Mouse (Mus musculus) midbrain, embryonic 13.5 days (tissue): ENCODE results near the gene Mad1l1. TPM values are rescaled to one million over a fixed set of nuclear protein-coding genes. Genes with fewer than 3 reads are reported as not detected.
A peak's percentile ranks its signal among the peaks of the same experiment; 100 is the strongest.

Experiments used
- ATAC-seq: fragments of 200-750 bp; cut with Nextera tagmentation; 2 replicates; pipeline ENCODE4 v1.8.0; 2017; ENCODE audit warnings: mild to moderate bottlenecking, moderate TSS enrichment, moderate library complexity
- H3K27ac ChIP-seq: fragments of 300-500 bp; sonication (generic); 2 replicates; pipeline ENCODE4 v1.5.1; 2015; ENCODE audit warnings: inconsistent platforms, mild to moderate bottlenecking, moderate library complexity
- H3K27me3 ChIP-seq: fragments of 300-500 bp; sonication (generic); 2 replicates; pipeline ENCODE4 v1.6.1; 2015; ENCODE audit warnings: mild to moderate bottlenecking, inconsistent platforms
- H3K36me3 ChIP-seq: fragments of 300-500 bp; sonication (generic); 2 replicates; pipeline ENCODE4 v1.6.1; 2015; ENCODE audit warnings: mild to moderate bottlenecking, inconsistent platforms
- H3K4me1 ChIP-seq: fragments of 300-500 bp; sonication (generic); replicated peaks from 2 replicates; pipeline ENCODE4 v1.6.1; 2015; ENCODE audit warnings: inconsistent platforms
- H3K4me2 ChIP-seq: fragments of 300-500 bp; sonication (generic); replicated peaks from 2 replicates; pipeline ENCODE4 v1.6.1; 2015; ENCODE audit warnings: moderate library complexity, mild to moderate bottlenecking, inconsistent platforms
- H3K4me3 ChIP-seq: fragments of 300-500 bp; sonication (generic); replicated peaks from 2 replicates; pipeline ENCODE4 v1.5.1; 2015; ENCODE audit warnings: mild to moderate bottlenecking, inconsistent platforms
- H3K9ac ChIP-seq: fragments of 300-500 bp; sonication (generic); replicated peaks from 2 replicates; pipeline ENCODE4 v1.6.1; 2015; ENCODE audit warnings: mild to moderate bottlenecking, inconsistent platforms
- H3K9me3 ChIP-seq: fragments of 300-500 bp; sonication (generic); 2 replicates; pipeline ENCODE4 v1.6.1; 2016; ENCODE audit warnings: mild to moderate bottlenecking, inconsistent platforms
- WGBS: fragments of 180-500 bp; shearing (Covaris S2); methylation state at CpG from one replicate; pipeline ENCODE4 v1.1.7; 2015; 5-methylcytosine and 5-hydroxymethylcytosine counted together
- polyA plus RNA-seq: library from polyadenylated mRNA; unstranded; fragments of >200 nt; fragmentation: Nextera tagmentation; extraction: Ambion mirVana; gene quantifications from 2 replicates; pipeline ENCODE4 v1.2.1, GENCODE M21; 2015

The Mad1l1 gene
- polyA plus RNA-seq, 1 experiment from 2014 or later: 39.7 TPM

DNA sequence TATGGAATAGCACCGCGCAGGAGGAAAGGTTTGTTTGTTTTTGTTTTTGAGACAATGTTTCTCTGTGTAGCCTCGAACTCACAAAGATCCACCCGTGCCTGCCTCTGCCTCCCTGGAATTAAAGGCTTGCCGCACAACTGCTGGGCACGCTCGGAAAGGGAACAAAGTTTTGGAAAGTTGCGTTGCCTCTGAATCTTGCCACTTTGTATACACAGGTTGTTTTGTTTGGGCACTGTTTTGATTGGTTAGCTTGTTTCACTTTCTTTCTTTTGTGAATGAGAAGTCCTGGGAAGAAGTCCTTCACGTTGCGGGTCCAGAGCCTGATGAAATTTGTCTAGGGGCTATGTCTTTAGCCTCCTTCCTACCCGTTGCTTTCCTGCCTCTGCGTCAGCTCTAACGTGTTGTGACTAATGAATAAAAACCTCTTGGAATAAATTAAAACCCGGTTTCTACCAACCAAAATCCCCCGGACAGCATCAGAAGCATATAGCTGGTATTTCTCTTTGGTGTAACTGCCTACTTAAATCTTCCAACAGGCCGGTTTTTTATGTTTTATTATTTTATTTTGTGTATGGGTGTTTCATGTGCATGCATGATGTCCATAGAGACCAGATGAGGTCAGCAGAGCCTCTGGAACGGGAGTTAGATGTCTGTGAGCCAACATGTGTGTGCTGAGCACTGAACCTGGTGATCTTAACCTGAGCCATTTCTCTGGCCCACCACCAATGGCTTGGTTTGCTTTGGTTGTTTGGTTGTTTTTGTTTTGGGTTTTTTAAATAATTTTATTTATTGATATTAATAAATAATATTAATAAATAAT is 614 bp upstream of the Mad1l1 start:
- no peaks in the 10 kb centered on the region for H3K9me3 ChIP-seq
- H3K27ac ChIP-seq: peak overlapping the region; percentile 76
- 1% methylated on average over 17 of the region's 17 CpGs for WGBS
- peaks cover 7% of the 10 kb centered on the region; the same call in 1 of the 2 replicates for H3K36me3 ChIP-seq
- H3K9ac ChIP-seq: peak overlapping the region; percentile 99
- peak; percentile 11; the same call in 1 of the 2 replicates for ATAC-seq
- H3K4me2 ChIP-seq: peak overlapping the region; percentile 79
- H3K4me3 ChIP-seq: peak overlapping the region; percentile 95
- H3K27me3 ChIP-seq: no peaks in the 10 kb centered on the region
- peaks cover 22% of the 10 kb centered on the region for H3K4me1 ChIP-seq

DNA sequence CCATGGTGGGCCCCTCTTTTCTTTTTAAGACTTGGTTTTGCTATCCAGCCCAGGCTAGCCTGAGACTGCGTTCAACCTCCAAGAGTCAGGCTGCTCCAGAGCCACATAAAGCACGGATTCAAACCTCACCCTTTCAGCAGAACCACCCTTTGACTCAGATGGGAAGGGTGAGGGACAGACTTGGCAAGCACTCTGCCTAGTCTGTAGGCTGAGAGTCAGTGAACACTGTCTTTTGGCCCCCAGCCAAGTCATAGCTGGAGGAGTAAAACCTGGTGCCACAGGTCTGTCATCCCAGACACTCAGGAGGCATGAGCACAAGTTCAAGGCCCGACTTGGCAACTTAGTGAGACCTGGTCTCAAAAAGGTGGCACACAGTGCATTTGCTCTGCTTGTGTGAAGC is 4.6 kb downstream of the Mad1l1 start:
- no peak for ATAC-seq
- peaks cover 33% of the 10 kb centered on the region for H3K36me3 ChIP-seq

DNA sequence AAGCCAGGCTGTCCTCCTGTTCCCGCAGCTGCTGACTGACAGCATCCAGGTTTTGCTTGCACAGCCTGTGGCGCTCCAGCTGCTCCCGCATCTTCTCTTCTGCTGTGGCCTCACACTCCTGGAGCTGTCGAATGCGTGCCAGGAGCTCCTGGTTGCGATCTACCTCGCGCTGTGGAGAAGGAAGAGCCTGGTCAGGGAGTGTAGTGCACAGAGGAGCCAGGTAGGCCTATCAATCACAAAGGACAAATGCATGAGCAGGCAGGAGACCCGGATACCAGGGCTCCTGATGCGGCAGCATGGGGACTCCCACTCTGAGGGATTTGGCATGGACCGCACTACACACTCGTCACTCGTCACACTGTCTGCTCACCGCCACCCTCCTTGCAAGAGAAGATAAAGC is 13.8 kb downstream of the Mad1l1 start:
- 96% methylated on average over 14 of the region's 14 CpGs for WGBS
- Histone ChIP-seq H3K4me3 (no peak overlapping the region), H3K27me3 (no peaks in the 10 kb centered on the region), H3K4me2 (no peak overlapping the region), H3K9ac (no peak overlapping the region), H3K36me3 (peaks cover 83% of the 10 kb centered on the region), H3K4me1 (no peaks in the 10 kb centered on the region), H3K27ac (no peak overlapping the region), H3K9me3 (no peaks in the 10 kb centered on the region)
- no peak for ATAC-seq

More for the DNA sequence above, 4.6 kb downstream of the Mad1l1 start:
- no peak overlapping the region for H3K4me3 ChIP-seq
- peaks cover 18% of the 10 kb centered on the region for H3K4me1 ChIP-seq
- 89% methylated on average over 3 of the region's 3 CpGs for WGBS
- H3K27ac ChIP-seq: no peak overlapping the region
- H3K4me2 ChIP-seq: no peak overlapping the region
- H3K9ac ChIP-seq: no peak overlapping the region
- H3K9me3 ChIP-seq: no peaks in the 10 kb centered on the region
- no peaks in the 10 kb centered on the region for H3K27me3 ChIP-seq

DNA sequence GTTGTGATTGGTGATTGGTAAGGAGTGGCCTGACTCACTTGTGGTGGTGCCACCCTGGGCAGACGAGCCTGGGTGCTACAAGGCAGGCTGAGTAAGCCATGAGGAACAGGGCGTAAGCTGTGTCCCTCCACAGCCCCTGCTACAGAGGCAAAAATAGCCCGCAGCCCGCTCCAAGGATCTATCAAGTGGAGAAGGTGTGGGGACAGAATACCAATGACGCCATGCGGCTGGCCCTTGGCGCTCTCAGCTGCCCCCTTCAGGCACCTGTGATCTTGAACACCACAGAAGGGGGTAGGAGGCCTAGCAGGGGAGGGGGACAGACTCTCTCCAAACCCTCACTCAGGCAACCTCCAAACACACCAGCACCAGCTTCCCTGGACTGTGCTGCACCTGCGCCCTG is 15.3 kb downstream of the Mad1l1 start:
- no peak overlapping the region for H3K9ac ChIP-seq
- H3K4me1 ChIP-seq: no peaks in the 10 kb centered on the region
- H3K27ac ChIP-seq: no peak overlapping the region
- 75% methylated on average over 8 of the region's 8 CpGs for WGBS
- H3K36me3 ChIP-seq: peaks cover 80% of the 10 kb centered on the region
- no peak for ATAC-seq
- no peak overlapping the region for H3K4me2 ChIP-seq
- H3K27me3 ChIP-seq: no peaks in the 10 kb centered on the region
- no peaks in the 10 kb centered on the region for H3K9me3 ChIP-seq
- H3K4me3 ChIP-seq: no peak overlapping the region

DNA sequence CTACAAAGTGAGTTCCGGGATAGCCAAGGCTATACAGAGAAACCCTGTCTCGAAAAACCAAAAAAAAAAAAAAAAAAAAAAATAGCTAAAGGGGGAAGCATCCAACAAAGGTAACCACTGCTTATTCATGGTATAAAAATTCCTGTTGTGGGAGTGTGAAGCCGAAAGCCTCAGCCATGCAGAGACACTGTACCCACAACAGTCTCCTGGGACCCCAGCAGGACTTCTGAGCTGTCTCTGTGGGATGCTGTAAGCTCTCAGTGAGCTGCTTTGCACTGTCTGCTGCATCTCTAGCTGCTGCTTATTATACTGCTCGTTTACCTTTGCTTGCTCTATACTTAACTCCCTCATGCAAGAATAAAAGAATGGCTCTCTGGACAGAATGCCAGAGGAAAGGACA is 23.1 kb downstream of the Mad1l1 start:
- no peaks in the 10 kb centered on the region for H3K9me3 ChIP-seq

DNA sequence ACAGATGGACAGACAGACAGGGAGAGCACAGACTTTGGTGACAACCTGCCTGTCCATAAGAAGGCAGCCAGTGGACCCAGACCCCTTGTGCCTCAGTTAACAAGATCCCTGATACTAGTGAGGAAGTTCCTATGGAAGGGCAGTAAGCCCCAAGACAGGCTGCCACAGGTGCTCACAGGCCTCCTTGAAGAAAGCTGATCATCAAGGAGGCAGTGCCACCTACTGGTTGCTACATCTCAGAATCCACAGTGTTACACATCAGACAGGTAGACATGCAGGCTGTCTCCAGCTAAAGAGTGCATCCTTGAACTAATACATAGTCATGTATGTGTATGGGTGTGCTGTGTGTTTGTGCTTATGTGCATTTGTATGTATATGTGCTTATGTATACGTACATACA is 29.2 kb downstream of the Mad1l1 start:
- Histone ChIP-seq H3K9ac (no peak overlapping the region), H3K4me2 (no peak overlapping the region), H3K4me1 (no peaks in the 10 kb centered on the region), H3K36me3 (peaks cover 57% of the 10 kb centered on the region), H3K4me3 (no peak overlapping the region), H3K27ac (no peak overlapping the region), H3K27me3 (no peaks in the 10 kb centered on the region), H3K9me3 (no peaks in the 10 kb centered on the region)
- ATAC-seq: 0 out of 2 replicates have a peak, but pooled peaks have one; percentile 69
- 88% methylated on average over 1 of the region's 1 CpGs for WGBS

More for the DNA sequence above, 23.1 kb downstream of the Mad1l1 start:
- Histone ChIP-seq H3K9ac (no peak overlapping the region), H3K4me3 (no peak overlapping the region), H3K27ac (no peak overlapping the region), H3K27me3 (no peaks in the 10 kb centered on the region), H3K4me2 (no peak overlapping the region), H3K4me1 (no peaks in the 10 kb centered on the region), H3K36me3 (peaks cover 77% of the 10 kb centered on the region)
- no peak for ATAC-seq
- 78% methylated on average over 4 of the region's 4 CpGs for WGBS

DNA sequence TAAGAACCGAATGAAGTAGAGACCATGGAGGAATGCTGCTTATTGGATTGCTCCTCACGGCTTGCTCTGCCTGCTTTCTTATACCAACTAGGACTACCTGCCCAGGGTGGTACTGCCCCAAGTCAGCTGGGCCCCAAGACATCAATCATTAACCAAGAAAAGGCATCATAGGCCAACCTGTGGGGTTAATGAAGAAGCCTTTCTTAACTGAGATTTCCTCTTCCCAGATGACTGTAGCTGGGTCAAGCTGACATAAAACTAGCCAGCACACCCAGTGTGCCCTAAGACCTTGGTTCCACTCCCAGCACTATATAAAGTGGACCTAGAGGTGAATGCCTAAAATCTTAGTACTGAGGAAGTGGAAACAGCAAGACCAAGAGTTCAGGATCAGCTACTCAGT is 32.2 kb downstream of the Mad1l1 start:
- Histone ChIP-seq H3K9ac (no peak overlapping the region), H3K4me1 (no peaks in the 10 kb centered on the region), H3K36me3 (peaks cover 45% of the 10 kb centered on the region), H3K9me3 (no peaks in the 10 kb centered on the region), H3K27ac (no peak overlapping the region), H3K4me3 (no peak overlapping the region), H3K27me3 (no peaks in the 10 kb centered on the region), H3K4me2 (no peak overlapping the region)
- ATAC-seq: no peak
- WGBS: 95% methylated on average over 2 of the region's 2 CpGs

DNA sequence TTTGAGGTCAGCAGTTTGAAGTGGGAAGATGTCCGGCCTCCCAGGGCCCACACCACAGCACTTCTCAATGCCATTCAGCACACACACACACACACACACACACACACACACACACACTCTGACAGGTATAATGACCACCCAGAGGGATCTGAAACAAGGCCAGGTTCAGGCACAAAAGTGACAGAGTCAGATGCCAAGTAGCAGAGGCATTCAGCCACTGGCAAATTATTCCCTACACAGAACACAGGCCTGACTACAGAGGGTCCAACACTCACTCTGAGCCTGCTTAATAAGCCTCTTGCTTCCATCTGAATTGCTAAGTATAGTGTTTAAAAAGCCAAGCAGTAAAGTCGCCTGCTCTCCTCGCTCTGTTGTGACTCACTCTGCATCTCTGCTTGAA is 33.1 kb downstream of the Mad1l1 start:
- Histone ChIP-seq H3K9ac (no peak overlapping the region), H3K9me3 (no peaks in the 10 kb centered on the region), H3K4me2 (no peak overlapping the region), H3K27me3 (no peaks in the 10 kb centered on the region), H3K36me3 (peaks cover 41% of the 10 kb centered on the region), H3K4me1 (no peaks in the 10 kb centered on the region), H3K4me3 (no peak overlapping the region), H3K27ac (no peak overlapping the region)
- 79% methylated on average over 3 of the region's 3 CpGs for WGBS
- ATAC-seq: no peak

DNA sequence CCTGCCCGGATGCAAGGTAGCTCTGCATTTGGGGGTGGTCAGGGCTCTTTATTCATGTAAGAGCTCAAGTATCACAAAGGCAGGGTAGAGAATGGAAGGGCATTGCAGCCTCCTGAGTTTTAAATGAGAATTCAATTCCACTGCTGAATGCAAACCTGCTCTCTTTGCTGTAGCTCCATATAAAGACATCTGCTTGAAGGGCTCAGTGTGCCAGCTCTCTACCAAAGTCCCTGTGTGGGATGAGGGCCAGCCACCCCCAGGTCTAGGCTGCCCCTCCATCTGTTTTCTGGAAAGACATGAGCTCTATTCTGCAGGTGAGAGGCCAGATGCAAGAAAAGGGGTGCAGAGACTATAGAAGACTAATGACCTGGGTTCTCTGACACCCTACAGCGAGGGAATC is 36.6 kb downstream of the Mad1l1 start:
- Histone ChIP-seq H3K9ac (no peak overlapping the region), H3K4me3 (no peak overlapping the region), H3K27ac (no peak overlapping the region), H3K27me3 (no peaks in the 10 kb centered on the region), H3K36me3 (peaks cover 32% of the 10 kb centered on the region), H3K9me3 (no peaks in the 10 kb centered on the region), H3K4me2 (no peak overlapping the region), H3K4me1 (peaks cover 13% of the 10 kb centered on the region)
- 79% methylated on average over 2 of the region's 2 CpGs for WGBS
- no peak for ATAC-seq

DNA sequence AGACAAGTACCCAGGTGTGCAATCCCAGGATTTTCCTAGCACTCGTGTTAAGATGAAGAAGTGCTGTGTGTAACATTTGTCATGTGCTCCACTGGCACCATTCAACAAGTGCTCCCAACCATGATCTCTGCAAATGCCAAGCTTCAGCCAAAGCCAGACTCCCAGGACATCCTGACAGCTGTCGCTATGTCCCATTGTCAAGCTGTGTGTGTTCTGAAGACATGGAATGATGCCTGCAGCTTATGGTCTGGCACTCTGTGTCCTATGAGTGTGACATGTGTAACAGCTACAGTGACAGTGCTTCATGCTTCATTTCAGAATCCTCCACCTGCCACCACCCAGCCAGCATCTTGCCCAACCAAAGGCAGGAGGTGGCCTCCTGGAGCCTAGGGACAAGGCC is 37.3 kb downstream of the Mad1l1 start:
- Histone ChIP-seq H3K27me3 (no peaks in the 10 kb centered on the region), H3K4me2 (no peak overlapping the region), H3K27ac (no peak overlapping the region), H3K9me3 (no peaks in the 10 kb centered on the region), H3K4me1 (peaks cover 15% of the 10 kb centered on the region), H3K4me3 (no peak overlapping the region), H3K36me3 (peaks cover 24% of the 10 kb centered on the region), H3K9ac (no peak overlapping the region)
- WGBS: 89% methylated on average over 2 of the region's 2 CpGs
- ATAC-seq: no peak

DNA sequence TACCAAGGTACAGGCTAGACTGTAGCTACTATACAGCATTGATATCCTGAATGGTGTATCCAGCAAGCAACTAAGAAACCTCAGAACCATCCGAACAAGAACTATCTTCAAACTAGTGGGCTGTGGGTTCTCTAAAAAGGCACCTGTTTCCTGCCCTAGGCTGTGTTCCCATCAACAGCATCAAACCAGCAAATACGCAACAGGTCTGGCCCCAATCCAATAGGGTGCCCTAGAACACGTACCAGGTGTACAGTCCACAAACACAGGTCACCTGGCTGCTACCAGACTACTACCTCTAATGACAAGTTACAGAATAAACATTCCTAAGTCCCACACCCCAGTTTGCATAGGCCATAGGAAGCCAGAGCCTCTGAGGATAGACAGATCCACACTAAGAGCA is 38.5 kb downstream of the Mad1l1 start:
- no peak overlapping the region for H3K4me2 ChIP-seq
- peaks cover 15% of the 10 kb centered on the region for H3K4me1 ChIP-seq
- no peaks in the 10 kb centered on the region for H3K27me3 ChIP-seq
- WGBS: 97% methylated on average over 3 of the region's 3 CpGs
- H3K27ac ChIP-seq: no peak overlapping the region
- no peak overlapping the region for H3K4me3 ChIP-seq
- H3K9me3 ChIP-seq: no peaks in the 10 kb centered on the region
- no peak overlapping the region for H3K9ac ChIP-seq
- ATAC-seq: no peak
- H3K36me3 ChIP-seq: peaks cover 21% of the 10 kb centered on the region

DNA sequence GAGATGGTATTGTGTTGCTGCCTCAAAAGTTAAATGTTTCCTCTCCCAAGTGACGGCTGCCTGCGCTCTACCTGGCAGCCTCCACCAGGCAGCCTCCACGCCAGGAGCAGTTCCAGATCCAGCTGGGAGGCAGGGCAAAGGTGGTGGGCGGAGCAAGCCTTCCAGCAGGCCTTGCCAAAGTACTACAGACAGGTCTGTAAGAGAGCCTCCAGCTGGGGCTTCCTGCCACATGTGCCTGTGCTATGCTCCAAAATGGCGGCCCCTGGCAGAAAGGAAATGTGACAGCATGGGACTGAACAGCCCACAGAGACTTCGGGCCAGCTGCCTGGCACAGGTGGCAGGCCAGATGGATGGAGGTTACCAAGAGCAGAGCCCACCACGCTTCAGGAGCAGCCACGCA is 39.0 kb downstream of the Mad1l1 start:
- peaks cover 15% of the 10 kb centered on the region for H3K4me1 ChIP-seq
- H3K9me3 ChIP-seq: no peaks in the 10 kb centered on the region
- peaks cover 24% of the 10 kb centered on the region for H3K36me3 ChIP-seq
- no peak overlapping the region for H3K9ac ChIP-seq
- H3K27me3 ChIP-seq: no peaks in the 10 kb centered on the region
- no peak overlapping the region for H3K4me3 ChIP-seq
- ATAC-seq: no peak
- H3K27ac ChIP-seq: no peak overlapping the region
- WGBS: 83% methylated on average over 8 of the region's 8 CpGs
- no peak overlapping the region for H3K4me2 ChIP-seq

DNA sequence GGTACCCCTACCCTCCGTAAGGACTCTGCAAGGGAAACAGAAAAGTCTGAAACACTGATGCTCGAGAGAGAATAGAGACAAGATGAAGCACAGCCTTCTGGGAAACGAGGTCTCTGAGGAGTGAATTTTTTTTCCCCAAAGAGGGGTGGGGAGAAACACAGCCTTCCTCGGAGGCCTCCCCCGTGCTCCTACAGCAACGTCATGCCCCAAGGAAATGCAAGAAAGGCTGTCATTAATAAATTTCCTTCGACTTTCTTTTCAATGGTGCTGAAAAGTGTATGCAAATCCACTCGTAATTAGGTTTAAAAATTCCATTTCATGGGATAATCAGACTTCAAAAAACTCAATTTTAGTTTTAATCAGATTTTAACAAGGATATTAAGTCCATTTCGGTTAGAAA is 41.1 kb downstream of the Mad1l1 start:
- peak overlapping the region; percentile 49; the same call in 1 of the 2 replicates for H3K27ac ChIP-seq
- no peak overlapping the region for H3K4me3 ChIP-seq
- ATAC-seq: no peak
- WGBS: 60% methylated on average over 9 of the region's 9 CpGs
- H3K9ac ChIP-seq: no peak overlapping the region
- H3K27me3 ChIP-seq: no peaks in the 10 kb centered on the region
- H3K9me3 ChIP-seq: no peaks in the 10 kb centered on the region
- H3K4me2 ChIP-seq: no peak overlapping the region
- H3K36me3 ChIP-seq: peaks cover 20% of the 10 kb centered on the region
- peaks cover 15% of the 10 kb centered on the region for H3K4me1 ChIP-seq
